Mouse (Mus musculus) hindbrain, embryonic 10.5 days (tissue): ENCODE results near the gene Madcam1. TPM values are rescaled to one million over a fixed set of nuclear protein-coding genes. Genes with fewer than 3 reads are reported as not detected.

Experiments
- polyA plus RNA-seq: library from polyadenylated mRNA; unstranded; fragments of >200 nt; fragmentation: Nextera tagmentation; extraction: Ambion mirVana; gene quantifications from 2 replicates; pipeline ENCODE4 v1.2.1, GENCODE M21; 2016

Gene Madcam1
- polyA plus RNA-seq, 1 experiment from 2014 or later: 1.5 TPM

Other genes starting within 250 kb of the Madcam1 start
- gene Vmn2r83, start 195.8 kb upstream of the Madcam1 start, polyA plus RNA-seq: not detected in 2 replicates
- 19.3 and 25.7 TPM in 2 replicates for gene Plpp2, start 130.8 kb upstream of the Madcam1 start, polyA plus RNA-seq
- gene Mier2, start 109.4 kb upstream of the Madcam1 start, polyA plus RNA-seq: 70.0 and 77.2 TPM in 2 replicates
- not detected in 2 replicates for gene Theg, start 77.2 kb upstream of the Madcam1 start, polyA plus RNA-seq
- gene C2cd4c, start 50.5 kb upstream of the Madcam1 start, polyA plus RNA-seq: 0.02 and 0.07 TPM in 2 replicates
- gene Shc2, start 26.6 kb upstream of the Madcam1 start, polyA plus RNA-seq: 20.5 and 22.6 TPM in 2 replicates
- not detected in 2 replicates for gene Odf3l2, start 18.8 kb upstream of the Madcam1 start, polyA plus RNA-seq
- gene Tpgs1, start 4.8 kb downstream of the Madcam1 start, polyA plus RNA-seq: 66.0 and 76.6 TPM in 2 replicates
- gene Cdc34, start 17.6 kb downstream of the Madcam1 start, polyA plus RNA-seq: 243 and 244 TPM in 2 replicates
- 0.75 and 1.2 TPM in 2 replicates for gene Gzmm, start 24.5 kb downstream of the Madcam1 start, polyA plus RNA-seq
- gene Bsg, start 39.9 kb downstream of the Madcam1 start, polyA plus RNA-seq: 657 and 686 TPM in 2 replicates
- gene Hcn2, start 52.1 kb downstream of the Madcam1 start, polyA plus RNA-seq: 0.08 and 0.11 TPM in 2 replicates
- 47.3 and 51.6 TPM in 2 replicates for gene Polrmt, start 82.0 kb downstream of the Madcam1 start, polyA plus RNA-seq
- 0.12 and 0.55 TPM in 2 replicates for gene Fgf22, start 90.5 kb downstream of the Madcam1 start, polyA plus RNA-seq
- gene Rnf126, start 102.4 kb downstream of the Madcam1 start, polyA plus RNA-seq: 124 and 136 TPM in 2 replicates
- 1.7 and 1.8 TPM in 2 replicates for gene Fstl3, start 112.7 kb downstream of the Madcam1 start, polyA plus RNA-seq
- gene Prss57, start 126.4 kb downstream of the Madcam1 start, polyA plus RNA-seq: 0.10 TPM in 1 of 2 replicates, not detected in the other
- gene Palm, start 129.0 kb downstream of the Madcam1 start, polyA plus RNA-seq: 142 and 175 TPM in 2 replicates
- 1.0 and 2.4 TPM in 2 replicates for gene Misp, start 156.4 kb downstream of the Madcam1 start, polyA plus RNA-seq
- 288 and 338 TPM in 2 replicates for gene Ptbp1, start 189.9 kb downstream of the Madcam1 start, polyA plus RNA-seq
- gene Prtn3, start 209.9 kb downstream of the Madcam1 start, polyA plus RNA-seq: 10.0 and 15.1 TPM in 2 replicates
- 122 and 205 TPM in 2 replicates for gene Plppr3, start 210.1 kb downstream of the Madcam1 start, polyA plus RNA-seq
- not detected in 2 replicates for gene Elane, start 221.7 kb downstream of the Madcam1 start, polyA plus RNA-seq
- not detected in 2 replicates for gene Cfd, start 226.3 kb downstream of the Madcam1 start, polyA plus RNA-seq
- 68.3 and 77.3 TPM in 2 replicates for gene Med16, start 244.4 kb downstream of the Madcam1 start, polyA plus RNA-seq
- gene Gm26602, start 246.3 kb downstream of the Madcam1 start, polyA plus RNA-seq: 2.6 and 4.5 TPM in 2 replicates